Mouse (Mus musculus) liver, embryonic 14.5 days (tissue): Measurements from ENCODE around the gene Lekr1.

ENCODE experiments used
- CTCF ChIP-seq: IDR thresholded peaks from 2 replicates; pipeline ENCODE4 v1.5.1; 2016; ENCODE audit warnings: antibody characterized with exemption, low read depth, control low read depth
- EP300 ChIP-seq: IDR thresholded peaks from 2 replicates; pipeline ENCODE4 v1.6.1; 2016; ENCODE audit warnings: antibody characterized with exemption, low read depth

DNA sequence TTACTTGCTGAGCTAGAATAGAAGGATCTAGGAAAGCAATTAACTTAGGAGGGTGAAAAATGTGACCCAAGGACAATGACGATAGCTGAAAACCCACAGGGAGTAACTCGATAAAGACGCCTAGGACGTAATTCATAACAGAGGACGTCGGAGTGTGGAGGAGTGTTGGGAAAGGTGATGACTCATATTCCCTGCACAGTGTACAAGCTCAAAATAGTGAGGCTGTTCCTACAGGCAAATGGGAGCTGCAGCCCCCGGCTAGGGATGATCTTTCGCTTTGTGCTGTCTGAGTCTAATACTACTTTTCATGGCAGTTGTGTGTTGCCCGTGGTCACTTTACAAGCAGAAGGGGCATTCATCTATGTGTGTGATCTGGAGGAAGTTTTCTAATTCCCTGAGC is 30.0 kb upstream of the Lekr1 start:
- TF ChIP-seq CTCF (no peak), EP300 (no peak)
